10 mouse cellular contexts compared by ENCODE assay signal in the genomic region with DNA sequence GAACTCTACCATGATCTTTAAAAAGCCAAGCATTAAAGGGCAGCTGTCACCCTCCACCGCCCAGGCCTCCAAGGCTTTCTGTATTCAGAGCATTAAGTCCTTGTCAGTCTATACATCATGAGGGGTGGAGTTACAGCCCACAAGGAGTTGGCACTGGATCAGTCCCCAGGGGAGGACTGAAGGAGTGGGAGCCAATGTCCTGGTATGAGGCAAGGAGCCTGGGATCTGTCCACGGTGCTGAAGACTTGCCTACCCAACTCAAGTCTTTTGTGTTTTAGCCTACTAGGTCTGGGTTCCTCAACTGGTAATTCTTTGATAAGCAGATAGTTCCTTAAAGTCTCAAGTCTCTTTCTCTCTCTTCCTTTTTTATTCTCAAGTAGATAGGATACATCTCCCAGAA.
DNase-seq lines count a peak whose midpoint lies in the region; ATAC-seq and TF ChIP-seq lines count a peak whose summit lies in the region.
"Had no signal": no experiment of that assay in that cellular context is flagged by ENCODE, and none has a peak within 500 bp of the region (broad histone marks: within the 10 kb centered on the region; RNA-seq: fewer than 3 reads in every experiment).

No protein-coding gene starts in this region.

- no peak overlapping the region for H3K9ac ChIP-seq in midbrain, embryonic 14.5 days (replicated peaks; ENCODE audit: low read length)
- no peak overlapping the region for H3K9ac ChIP-seq in midbrain, embryonic 15.5 days
- no peak overlapping the region for H3K9ac ChIP-seq in kidney, postnatal 0 days (ENCODE audit: low read depth, low read length)
- H3K9ac ChIP-seq in neural tube, embryonic 12.5 days = no peak overlapping the region
- H3K9ac ChIP-seq: embryonic facial prominence, embryonic 13.5 days; lung, embryonic 15.5 days had no signal

- H3K4me1 ChIP-seq in midbrain, embryonic 14.5 days (ENCODE audit: control insufficient read depth, insufficient read depth, low read length) = peaks cover 19% of the 10 kb centered on the region
- peaks cover 25% of the 10 kb centered on the region for H3K4me1 ChIP-seq in midbrain, embryonic 15.5 days
- no peaks in the 10 kb centered on the region for H3K4me1 ChIP-seq in kidney, postnatal 0 days (replicated peaks; ENCODE audit: insufficient read depth, low read length)
- H3K4me1 ChIP-seq in neural tube, embryonic 12.5 days = peaks cover 43% of the 10 kb centered on the region
- H3K4me1 ChIP-seq: embryonic facial prominence, embryonic 13.5 days; lung, embryonic 15.5 days had no signal

- TF ChIP-seq CTCF in kidney, postnatal 0 days (IDR thresholded peaks at IDR 0.05; ENCODE audit: low read depth) = no peak

- no peak overlapping the region for H3K27ac ChIP-seq in midbrain, embryonic 14.5 days (replicated peaks; ENCODE audit: low read depth, low read length)
- H3K27ac ChIP-seq in midbrain, embryonic 15.5 days = no peak overlapping the region
- no peak overlapping the region for H3K27ac ChIP-seq in kidney, postnatal 0 days
- H3K27ac ChIP-seq in neural tube, embryonic 12.5 days = no peak overlapping the region
- H3K27ac ChIP-seq: embryonic facial prominence, embryonic 13.5 days; lung, embryonic 15.5 days had no signal

- no peaks in the 10 kb centered on the region; the same call in 1 of the 2 replicates for H3K27me3 ChIP-seq in midbrain, embryonic 14.5 days (ENCODE audit: control insufficient read depth, insufficient read depth, low read length)
- no peaks in the 10 kb centered on the region; the same call in 1 of the 2 replicates for H3K27me3 ChIP-seq in midbrain, embryonic 15.5 days (replicated peaks)
- H3K27me3 ChIP-seq in kidney, postnatal 0 days (ENCODE audit: insufficient read depth, low read length) = no peaks in the 10 kb centered on the region
- no peaks in the 10 kb centered on the region for H3K27me3 ChIP-seq in neural tube, embryonic 12.5 days (replicated peaks)

- no peak for ATAC-seq in midbrain, embryonic 14.5 days (ENCODE audit: low FRiP score, low TSS enrichment)
- no peak for ATAC-seq in midbrain, embryonic 15.5 days (replicated peaks)
- ATAC-seq in kidney, postnatal 0 days (replicated peaks; ENCODE audit: low FRiP score, low read depth) = no peak
- peak; percentile 48; the same call in 1 of the 2 replicates for ATAC-seq in neural tube, embryonic 12.5 days (ENCODE audit: low FRiP score, low read depth)
- no peak for ATAC-seq in inflammation-experienced regulatory T-cells, adult 6 months
- no peak for ATAC-seq in erythroid progenitor cell, adult 5-6 weeks (replicated peaks; ENCODE audit: low FRiP score, poor library complexity, severe bottlenecking)
- ATAC-seq in cerebellum, adult (ENCODE audit: insufficient number of reproducible peaks, low FRiP score, low TSS enrichment) = no peak

- no peaks in the 10 kb centered on the region for H3K9me3 ChIP-seq in midbrain, embryonic 14.5 days (ENCODE audit: control insufficient read depth, low read length)
- no peaks in the 10 kb centered on the region for H3K9me3 ChIP-seq in midbrain, embryonic 15.5 days
- H3K9me3 ChIP-seq in kidney, postnatal 0 days (replicated peaks; ENCODE audit: low read length) = no peaks in the 10 kb centered on the region
- no peaks in the 10 kb centered on the region for H3K9me3 ChIP-seq in neural tube, embryonic 12.5 days
- H3K9me3 ChIP-seq: embryonic facial prominence, embryonic 13.5 days; lung, embryonic 15.5 days had no signal

- 12% methylated on average over 2 of the region's 2 CpGs for WGBS in midbrain, embryonic 14.5 days
- 19% methylated on average over 2 of the region's 2 CpGs for WGBS in midbrain, embryonic 15.5 days
- 8% methylated on average over 2 of the region's 2 CpGs for WGBS in kidney, postnatal 0 days
- WGBS in neural tube, embryonic 12.5 days = 10% methylated on average over 2 of the region's 2 CpGs

- no peak overlapping the region for H3K4me2 ChIP-seq in midbrain, embryonic 14.5 days (ENCODE audit: low read length)
- H3K4me2 ChIP-seq in midbrain, embryonic 15.5 days = no peak overlapping the region
- no peak overlapping the region for H3K4me2 ChIP-seq in kidney, postnatal 0 days (ENCODE audit: low read length)
- H3K4me2 ChIP-seq in neural tube, embryonic 12.5 days (replicated peaks) = no peak overlapping the region
- H3K4me2 ChIP-seq: embryonic facial prominence, embryonic 13.5 days; lung, embryonic 15.5 days had no signal

- H3K4me3 ChIP-seq in midbrain, embryonic 14.5 days (replicated peaks; ENCODE audit: low read depth, low read length) = no peak overlapping the region
- no peak overlapping the region for H3K4me3 ChIP-seq in midbrain, embryonic 15.5 days
- H3K4me3 ChIP-seq in kidney, postnatal 0 days (replicated peaks; ENCODE audit: low read depth, low read length) = no peak overlapping the region
- no peak overlapping the region for H3K4me3 ChIP-seq in neural tube, embryonic 12.5 days
- H3K4me3 ChIP-seq: embryonic facial prominence, embryonic 13.5 days; lung, embryonic 15.5 days had no signal

- peak; percentile 54 for DNase-seq in midbrain, embryonic 14.5 days
- peak; percentile 10 for DNase-seq in adrenal gland, adult 2 months
- peak; percentile 79 for DNase-seq in kidney, postnatal 0 days (ENCODE audit: low spot score)

- no peaks in the 10 kb centered on the region for H3K36me3 ChIP-seq in midbrain, embryonic 14.5 days (ENCODE audit: control insufficient read depth, insufficient read depth, low read length)
- no peaks in the 10 kb centered on the region for H3K36me3 ChIP-seq in midbrain, embryonic 15.5 days (replicated peaks)
- no peaks in the 10 kb centered on the region for H3K36me3 ChIP-seq in kidney, postnatal 0 days (ENCODE audit: insufficient read depth, low read length)
- H3K36me3 ChIP-seq in neural tube, embryonic 12.5 days = no peaks in the 10 kb centered on the region
- H3K36me3 ChIP-seq: embryonic facial prominence, embryonic 13.5 days; lung, embryonic 15.5 days had no signal

Comparison
In these comparisons a context has a peak if more than half of its experiments do, and no peak if none do; other contexts are left out.
1. DNase-seq: peak in every context shown above with its lines; median percentile 79 in kidney, postnatal 0 days; 54 in midbrain, embryonic 14.5 days; 10 in adrenal gland, adult 2 months.